Mouse (Mus musculus) intestine, embryonic 16.5 days (tissue): ENCODE results near the gene Hcls1. TPM values are rescaled to one million over a fixed set of nuclear protein-coding genes. Genes with fewer than 3 reads are reported as not detected.

ENCODE experiments used
- ATAC-seq: fragments of 200-750 bp; cut with Nextera tagmentation; 2 replicates; pipeline ENCODE4 v1.8.0; 2017; ENCODE audit warnings: moderate TSS enrichment, moderate library complexity
- H3K27ac ChIP-seq: fragments of 300-500 bp; sonication (generic); 2 replicates; pipeline ENCODE4 v1.5.1; 2014; ENCODE audit warnings: mild to moderate bottlenecking, low read length
- H3K27me3 ChIP-seq: fragments of 300-500 bp; sonication (generic); replicated peaks from 2 replicates; pipeline ENCODE4 v1.6.1; 2014; ENCODE audit warnings: low read length, control low read depth, mixed read lengths; ENCODE audit not compliant: control insufficient read depth, insufficient read depth
- H3K36me3 ChIP-seq: fragments of 300-500 bp; sonication (generic); 2 replicates; pipeline ENCODE4 v1.6.1; 2014; ENCODE audit warnings: low read length, control low read depth; ENCODE audit not compliant: control insufficient read depth, insufficient read depth
- H3K4me1 ChIP-seq: fragments of 300-500 bp; sonication (generic); 2 replicates; pipeline ENCODE4 v1.6.1; 2014; ENCODE audit warnings: low read length, control low read depth, mixed read lengths; ENCODE audit not compliant: control insufficient read depth, insufficient read depth
- H3K4me2 ChIP-seq: fragments of 300-500 bp; sonication (generic); 2 replicates; pipeline ENCODE4 v1.6.1; 2014; ENCODE audit warnings: low read depth, low read length, control low read depth
- H3K4me3 ChIP-seq: fragments of 300-500 bp; sonication (generic); 2 replicates; pipeline ENCODE4 v1.5.1; 2014; ENCODE audit warnings: mild to moderate bottlenecking, low read length
- H3K9ac ChIP-seq: fragments of 300-500 bp; sonication (generic); 2 replicates; pipeline ENCODE4 v1.6.1; 2014; ENCODE audit warnings: low read depth, low read length
- H3K9me3 ChIP-seq: fragments of 300-500 bp; sonication (generic); 2 replicates; pipeline ENCODE4 v1.6.1; 2016; ENCODE audit warnings: low read length, control low read depth; ENCODE audit not compliant: control insufficient read depth
- WGBS: fragments of 180-500 bp; shearing (Covaris S2); extraction: QIAGEN DNeasy Blood & Tissue Kit; methylation state at CpG from one replicate; pipeline ENCODE4 v1.1.7; 2014; 5-methylcytosine and 5-hydroxymethylcytosine counted together
- polyA plus RNA-seq: library from polyadenylated mRNA; unstranded; fragments of >200 nt; fragmentation: Nextera tagmentation; extraction: Ambion mirVana; gene quantifications from 2 replicates; pipeline ENCODE4 v1.2.1, GENCODE M21; 2015

The Hcls1 gene
- polyA plus RNA-seq, 1 experiment from 2014 or later, result 18.2 TPM

- WGBS, result 82% methylated on average over 13 of the region's 13 CpGs
- H3K4me3 ChIP-seq, result no peak overlapping the region
- no peak overlapping the region for H3K9ac ChIP-seq
- no peaks in the 10 kb centered on the region for H3K27me3 ChIP-seq
- 0 out of 2 replicates have a peak, but pooled peaks cover 4% of the 10 kb centered on the region for H3K36me3 ChIP-seq
- no peaks in the 10 kb centered on the region for H3K4me1 ChIP-seq
- H3K4me2 ChIP-seq, result no peak overlapping the region
- no peak overlapping the region for H3K27ac ChIP-seq
- ATAC-seq, result no peak
- H3K9me3 ChIP-seq, result no peaks in the 10 kb centered on the region
Observed at GRCm38 (mm10) chr16:36912311-36912710, 22.5 kb upstream of the Hcls1 start.

- 0 out of 2 replicates have a peak, but pooled peaks cover 4% of the 10 kb centered on the region for H3K36me3 ChIP-seq
- no peaks in the 10 kb centered on the region for H3K27me3 ChIP-seq
- H3K4me2 ChIP-seq, result no peak overlapping the region
- peak; percentile 38; the same call in 1 of the 2 replicates for ATAC-seq
- H3K9ac ChIP-seq, result no peak overlapping the region
- no peak overlapping the region for H3K27ac ChIP-seq
- H3K4me3 ChIP-seq, result no peak overlapping the region
- H3K9me3 ChIP-seq, result no peaks in the 10 kb centered on the region
- 56% methylated on average over 5 of the region's 5 CpGs for WGBS
- H3K4me1 ChIP-seq, result no peaks in the 10 kb centered on the region
Observed at GRCm38 (mm10) chr16:36914195-36914594, 20.6 kb upstream of the Hcls1 start.

- Histone ChIP-seq H3K4me3 (no peak overlapping the region), H3K9me3 (no peaks in the 10 kb centered on the region), H3K27me3 (no peaks in the 10 kb centered on the region), H3K36me3 (0 out of 2 replicates have a peak, but pooled peaks cover 4% of the 10 kb centered on the region), H3K9ac (no peak overlapping the region), H3K4me2 (no peak overlapping the region), H3K27ac (no peak overlapping the region), H3K4me1 (no peaks in the 10 kb centered on the region)
- WGBS, result 94% methylated on average over 10 of the region's 10 CpGs
- no peak for ATAC-seq
Observed at GRCm38 (mm10) chr16:36918505-36918904, 16.3 kb upstream of the Hcls1 start.

GRCm38 (mm10) chr16:36920410-36920809 is 14.4 kb upstream of the Hcls1 start:
- H3K9me3 ChIP-seq, result no peaks in the 10 kb centered on the region
- no peak overlapping the region for H3K27ac ChIP-seq
- H3K9ac ChIP-seq, result no peak overlapping the region
- ATAC-seq, result no peak
- H3K27me3 ChIP-seq, result no peaks in the 10 kb centered on the region
- WGBS, result 86% methylated on average over 3 of the region's 3 CpGs
- peaks cover 4% of the 10 kb centered on the region; the same call in 1 of the 2 replicates for H3K36me3 ChIP-seq
- H3K4me3 ChIP-seq, result no peak overlapping the region
- H3K4me2 ChIP-seq, result no peak overlapping the region
- H3K4me1 ChIP-seq, result no peaks in the 10 kb centered on the region

GRCm38 (mm10) chr16:36921067-36921613 is 13.6 kb upstream of the Hcls1 start:
- Histone ChIP-seq H3K9me3 (no peaks in the 10 kb centered on the region), H3K4me3 (no peak overlapping the region), H3K4me1 (no peaks in the 10 kb centered on the region), H3K36me3 (peaks cover 4% of the 10 kb centered on the region; the same call in 1 of the 2 replicates), H3K9ac (no peak overlapping the region), H3K4me2 (no peak overlapping the region), H3K27ac (no peak overlapping the region), H3K27me3 (no peaks in the 10 kb centered on the region)
- ATAC-seq, result no peak
- WGBS, result 93% methylated on average over 8 of the region's 8 CpGs

- Histone ChIP-seq H3K4me3 (no peak overlapping the region), H3K4me2 (no peak overlapping the region), H3K27me3 (no peaks in the 10 kb centered on the region), H3K9ac (no peak overlapping the region), H3K27ac (no peak overlapping the region), H3K9me3 (no peaks in the 10 kb centered on the region), H3K36me3 (peaks cover 7% of the 10 kb centered on the region; the same call in 1 of the 2 replicates), H3K4me1 (no peaks in the 10 kb centered on the region)
- no peak for ATAC-seq
- WGBS, result 91% methylated on average over 6 of the region's 6 CpGs
Observed at GRCm38 (mm10) chr16:36921980-36922379, 12.8 kb upstream of the Hcls1 start.

GRCm38 (mm10) chr16:36924312-36924711 is 10.5 kb upstream of the Hcls1 start:
- no peaks in the 10 kb centered on the region for H3K9me3 ChIP-seq
- H3K4me1 ChIP-seq, result no peaks in the 10 kb centered on the region
- H3K9ac ChIP-seq, result no peak overlapping the region
- peaks cover 12% of the 10 kb centered on the region for H3K36me3 ChIP-seq
- 94% methylated on average over 8 of the region's 8 CpGs for WGBS
- H3K27ac ChIP-seq, result no peak overlapping the region
- H3K4me2 ChIP-seq, result no peak overlapping the region
- ATAC-seq, result no peak
- H3K27me3 ChIP-seq, result no peaks in the 10 kb centered on the region
- no peak overlapping the region for H3K4me3 ChIP-seq

- no peak overlapping the region for H3K4me3 ChIP-seq
- no peaks in the 10 kb centered on the region for H3K9me3 ChIP-seq
- 88% methylated on average over 6 of the region's 6 CpGs for WGBS
- H3K4me1 ChIP-seq, result no peaks in the 10 kb centered on the region
- peaks cover 14% of the 10 kb centered on the region for H3K36me3 ChIP-seq
- no peaks in the 10 kb centered on the region for H3K27me3 ChIP-seq
- ATAC-seq, result no peak
- H3K4me2 ChIP-seq, result no peak overlapping the region
- H3K27ac ChIP-seq, result no peak overlapping the region
- H3K9ac ChIP-seq, result no peak overlapping the region
Observed at GRCm38 (mm10) chr16:36925351-36925750, 9.4 kb upstream of the Hcls1 start.

- no peaks in the 10 kb centered on the region for H3K27me3 ChIP-seq
- H3K4me2 ChIP-seq, result no peak overlapping the region
- WGBS, result 72% methylated on average over 6 of the region's 6 CpGs
- no peak overlapping the region for H3K4me3 ChIP-seq
- no peak overlapping the region for H3K9ac ChIP-seq
- H3K9me3 ChIP-seq, result no peaks in the 10 kb centered on the region
- ATAC-seq, result no peak
- no peaks in the 10 kb centered on the region for H3K4me1 ChIP-seq
- H3K36me3 ChIP-seq, result peaks cover 14% of the 10 kb centered on the region
- no peak overlapping the region for H3K27ac ChIP-seq
Observed at GRCm38 (mm10) chr16:36925797-36926196, 9.0 kb upstream of the Hcls1 start.
